Mouse (Mus musculus) olfactory bulb, adult 2 months (tissue): ENCODE results near the gene Abi3bp.

Experiments
- CTCF ChIP-seq: fragments of 200-500 bp; IDR thresholded peaks from 2 replicates; pipeline ENCODE4 v1.5.1; 2012; ENCODE audit warnings: low read depth, mild to moderate bottlenecking, low read length, moderate library complexity; ENCODE audit not compliant: insufficient read depth
- POLR2A ChIP-seq: fragments of 200-500 bp; IDR thresholded peaks from 2 replicates; pipeline ENCODE4 v1.6.1; 2012; ENCODE audit warnings: mild to moderate bottlenecking, low read depth, low read length, moderate library complexity; ENCODE audit not compliant: insufficient read depth

DNA sequence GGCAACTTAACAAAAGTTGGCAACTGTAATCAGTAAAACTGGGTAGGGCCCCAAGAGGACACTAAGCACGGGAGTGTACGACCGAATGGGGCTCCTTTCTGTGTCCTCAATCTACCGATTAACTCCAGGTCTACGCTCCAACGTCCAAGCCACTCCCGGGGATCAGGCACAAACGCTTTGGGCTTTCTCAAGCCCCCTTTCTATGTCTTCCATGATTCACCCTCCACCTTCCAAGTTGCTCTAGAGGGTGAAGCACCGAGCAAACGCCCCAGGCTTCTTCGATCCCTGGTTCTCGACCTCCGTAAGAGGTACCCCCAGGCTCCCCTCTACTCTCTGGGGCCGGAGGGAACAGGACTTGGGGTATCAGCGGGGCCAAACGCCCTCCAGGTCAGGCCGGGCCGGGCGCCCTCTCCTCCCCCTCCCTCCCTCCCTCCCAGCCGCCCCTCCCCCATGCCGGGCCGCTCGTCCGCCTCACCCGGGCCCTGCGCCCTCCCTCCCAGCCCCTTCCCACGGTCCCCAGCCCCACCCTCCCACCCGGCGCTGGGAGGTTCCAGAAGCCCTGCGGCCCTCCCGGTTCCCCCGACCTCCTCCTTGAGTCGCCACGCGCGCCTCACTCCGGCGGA, 239.0 kb downstream of the Abi3bp start:
- TF ChIP-seq CTCF: no peak
- no peak for TF ChIP-seq POLR2A
